Mouse (Mus musculus) layer of hippocampus, postnatal 25 days (tissue): ENCODE measurements at regions not wholly inside any gene's neighbourhood (a gene's known extent, or its start where the extent isn't known, plus 50 kb on each side); places are given as distances from the start of the nearest gene placed in this dataset.

Experiments used
- DNase-seq, 2 experiments: peaks; one replicate each; pipeline ENCODE4 v3.0.0; 2022; ENCODE audit warnings: mixed read lengths in 2 of 2, low spot score in 1 of 2; ENCODE audit errors: extremely low spot score in 1 of 2

DNA sequence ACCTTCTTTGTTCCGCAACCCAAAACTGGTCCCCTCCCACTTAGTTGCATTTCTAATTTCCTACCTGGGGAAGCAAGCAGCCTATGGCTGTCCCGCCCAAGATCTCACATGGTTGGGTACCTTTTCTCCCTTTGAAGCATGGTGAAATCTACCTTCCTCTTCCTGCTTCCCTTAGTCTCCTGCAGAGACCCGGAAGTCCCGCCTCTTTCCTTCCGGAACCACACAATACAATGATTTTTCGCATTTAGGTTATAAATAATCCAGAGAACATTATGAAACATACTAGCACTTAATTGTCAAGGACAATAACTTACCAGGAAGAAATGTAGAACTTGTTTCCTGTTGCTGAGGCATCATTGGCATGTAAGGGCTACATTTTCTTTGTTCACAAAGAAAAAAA, 58.8 kb downstream of the 1700009N14Rik start:
- no peak for DNase-seq

- DNase-seq, result no peak
Observed at GRCm38 (mm10) chr4:39527492-39527891, 77.4 kb downstream of the 1700009N14Rik start.

GRCm38 (mm10) chr4:39528661-39529060, 78.6 kb downstream of the 1700009N14Rik start:
- DNase-seq, result no peak

DNA sequence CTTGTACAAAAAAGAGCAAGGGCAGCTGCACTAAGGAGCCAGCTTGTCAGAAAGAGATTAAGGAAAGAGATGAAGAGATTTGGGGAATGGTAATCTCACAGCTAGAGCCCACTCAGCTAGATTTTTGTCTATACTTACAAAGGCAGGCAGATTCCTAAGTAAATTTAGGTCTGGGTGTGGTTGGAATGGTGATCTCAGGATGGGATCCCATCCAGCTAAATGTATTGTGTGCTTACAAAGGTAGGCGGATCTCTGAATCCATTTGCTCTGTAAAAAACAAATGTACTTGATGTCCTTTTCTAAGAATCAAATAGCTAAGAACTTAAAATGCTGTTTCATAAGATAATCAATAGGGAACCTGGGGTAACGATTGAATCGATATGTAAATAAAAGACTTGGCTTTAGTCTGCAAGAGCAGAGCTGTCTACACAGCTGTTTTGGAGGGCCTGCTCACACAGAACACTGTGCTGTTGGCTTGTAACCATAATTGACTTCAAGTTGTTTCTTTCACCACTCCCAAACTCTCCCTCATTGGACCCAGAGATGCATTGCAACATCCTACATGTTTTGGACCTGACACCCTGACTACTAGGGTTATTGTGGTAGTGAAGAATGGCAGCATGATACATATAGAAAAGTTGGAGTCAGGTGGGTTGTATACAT, 106.1 kb downstream of the 1700009N14Rik start:
- DNase-seq, result no peak

DNA sequence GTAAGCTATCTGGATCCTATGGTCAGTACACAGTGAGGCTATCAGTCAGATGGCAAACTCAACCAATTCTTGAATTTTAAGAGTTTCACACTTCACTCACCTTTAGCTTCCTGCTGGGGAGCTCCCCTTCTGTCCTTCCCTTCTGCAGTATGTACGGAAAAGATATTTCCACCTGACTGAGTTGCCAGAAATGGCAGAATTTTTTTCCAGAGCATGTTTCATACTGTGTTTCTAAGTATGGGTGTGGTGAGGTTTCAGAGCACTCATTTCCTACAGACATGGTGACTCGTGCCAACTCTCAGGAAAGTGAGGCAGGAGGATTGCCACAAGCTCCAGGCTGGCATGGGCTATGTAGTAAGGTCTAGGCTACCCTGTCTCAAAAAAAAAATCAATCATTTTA, 147.3 kb downstream of the 1700009N14Rik start:
- no peak for DNase-seq

DNA sequence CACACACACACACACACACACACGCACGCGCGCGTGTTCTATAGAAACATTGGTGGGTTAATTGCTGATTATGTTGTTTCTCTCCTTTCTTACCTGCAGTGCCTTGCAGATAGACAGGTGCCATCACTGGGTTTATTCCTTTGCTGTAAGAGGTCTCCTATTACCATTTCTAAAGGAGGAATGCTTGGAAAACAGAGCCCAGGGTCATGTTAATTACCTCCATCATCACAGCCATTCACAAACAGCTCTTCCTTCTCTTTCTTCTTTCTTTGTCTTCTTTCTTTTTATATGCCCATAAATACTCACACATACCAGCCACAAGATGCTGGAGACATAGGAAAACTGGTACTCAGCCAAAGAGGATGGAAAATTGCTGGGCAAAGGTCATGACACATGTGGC, 155.0 kb downstream of the 1700009N14Rik start:
- DNase-seq, result no peak

DNA sequence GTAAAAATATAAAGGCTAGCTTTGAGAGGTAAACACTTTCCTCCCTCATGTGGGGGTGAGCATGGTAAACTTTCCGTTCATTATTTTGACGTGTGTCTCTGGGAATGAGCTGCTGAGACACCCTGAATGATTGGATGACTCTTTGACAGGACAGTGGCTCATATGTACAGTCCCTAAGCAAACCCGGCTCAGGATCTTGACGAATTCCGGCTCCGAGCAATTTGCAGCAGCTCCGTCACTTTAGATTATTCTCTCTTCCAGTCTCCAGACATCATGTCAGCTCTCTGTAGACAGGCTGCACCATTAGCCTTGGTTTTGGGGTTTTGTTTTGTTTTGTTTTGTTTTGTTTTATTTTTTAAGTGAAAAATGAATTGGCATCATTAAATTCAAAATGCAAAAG, 194.0 kb downstream of the 1700009N14Rik start:
- DNase-seq, result no peak

DNA sequence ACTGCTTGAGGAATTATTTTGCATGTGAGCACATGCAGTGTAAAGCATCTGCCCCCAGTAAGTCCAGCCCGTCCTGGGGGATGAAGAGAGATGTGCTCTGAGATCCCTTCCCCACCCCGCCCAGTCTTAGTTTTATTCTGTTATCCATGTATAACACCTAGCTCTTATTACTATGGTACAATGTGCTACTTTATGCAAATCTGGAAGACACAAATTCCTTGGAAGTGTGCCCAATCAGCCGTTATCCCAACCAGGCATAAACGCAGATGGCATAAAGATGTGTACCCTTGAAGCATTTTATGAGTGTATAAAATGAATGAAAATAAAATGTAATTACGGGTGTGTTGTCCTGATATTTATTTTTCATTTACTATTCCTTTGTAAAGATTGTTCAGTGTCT, 194.8 kb downstream of the 1700009N14Rik start:
- peak in 1 of 2 experiments; percentile 4 for DNase-seq

GRCm38 (mm10) chr4:39660538-39660937, 210.4 kb downstream of the 1700009N14Rik start:
- no peak for DNase-seq

GRCm38 (mm10) chr4:39672609-39673008, 222.5 kb downstream of the 1700009N14Rik start:
- no peak for DNase-seq

GRCm38 (mm10) chr4:39695236-39695635, 245.1 kb downstream of the 1700009N14Rik start:
- no peak for DNase-seq

- DNase-seq, result peak; percentile 74 to 81
Observed at GRCm38 (mm10) chr4:39697565-39697964, 247.5 kb downstream of the 1700009N14Rik start.

DNA sequence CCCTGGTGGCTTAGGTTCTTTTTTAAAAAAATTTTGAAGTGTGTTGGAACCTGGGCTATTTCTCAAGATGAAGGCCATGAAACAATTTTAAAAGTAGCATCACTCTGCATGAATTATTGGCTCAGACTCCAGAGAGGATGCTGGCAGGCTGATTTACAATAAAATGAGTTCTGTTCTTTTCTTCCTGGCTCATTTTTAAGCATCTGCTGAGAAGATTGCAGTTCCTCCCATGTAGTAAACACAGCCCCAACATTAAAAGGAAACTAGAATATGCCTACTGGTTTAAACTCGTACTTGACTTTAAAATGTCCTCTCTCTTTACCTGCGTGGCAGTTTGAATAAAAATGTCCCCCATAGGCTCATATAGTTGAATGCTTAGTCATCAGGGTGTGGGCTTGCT, 249.3 kb downstream of the 1700009N14Rik start:
- no peak for DNase-seq

GRCm38 (mm10) chr4:39717477-39717876, 267.4 kb downstream of the 1700009N14Rik start:
- no peak for DNase-seq

DNA sequence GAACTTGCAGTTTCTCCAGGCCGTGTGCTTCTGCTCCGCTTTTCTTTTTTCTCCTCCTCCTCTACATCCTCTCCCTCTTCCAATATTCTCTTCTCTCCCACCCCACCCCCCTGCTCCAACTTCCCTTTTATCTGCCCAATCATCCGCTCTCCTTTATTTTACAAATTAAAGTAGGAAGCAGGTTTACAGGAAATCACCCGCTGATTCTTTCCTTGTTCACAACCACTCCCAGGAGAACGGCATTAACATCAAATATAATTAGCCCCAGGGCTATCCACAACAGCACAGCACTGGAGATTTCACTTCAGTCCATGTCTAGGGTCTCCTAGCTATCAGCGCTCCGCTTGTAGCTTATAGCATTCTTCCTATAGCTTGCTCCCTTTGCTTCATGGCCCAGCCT, 268.6 kb downstream of the 1700009N14Rik start:
- no peak for DNase-seq

DNA sequence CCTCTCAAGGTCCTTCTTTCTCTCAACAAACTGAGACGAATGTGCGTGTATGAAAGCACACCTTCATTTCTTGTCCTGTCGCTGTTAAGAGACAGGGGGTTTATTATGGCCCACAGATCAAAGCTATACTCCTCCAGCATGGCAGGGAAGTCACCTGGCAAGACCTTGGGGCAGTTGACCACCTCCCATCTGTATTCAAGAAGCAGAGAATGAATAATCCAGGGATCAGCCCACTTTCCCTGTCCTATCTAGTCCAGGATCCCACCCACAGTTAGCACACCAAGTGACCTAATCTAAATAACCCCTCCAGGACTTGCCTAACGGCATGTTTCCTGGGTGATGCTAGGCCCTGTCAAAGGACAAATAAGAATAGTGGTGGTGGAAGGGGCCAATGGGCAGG, 269.9 kb downstream of the 1700009N14Rik start:
- no peak for DNase-seq

GRCm38 (mm10) chr4:39721524-39721923, 271.4 kb downstream of the 1700009N14Rik start:
- DNase-seq, result no peak

- no peak for DNase-seq
Observed at GRCm38 (mm10) chr4:39765586-39765985, 315.5 kb downstream of the 1700009N14Rik start.

DNA sequence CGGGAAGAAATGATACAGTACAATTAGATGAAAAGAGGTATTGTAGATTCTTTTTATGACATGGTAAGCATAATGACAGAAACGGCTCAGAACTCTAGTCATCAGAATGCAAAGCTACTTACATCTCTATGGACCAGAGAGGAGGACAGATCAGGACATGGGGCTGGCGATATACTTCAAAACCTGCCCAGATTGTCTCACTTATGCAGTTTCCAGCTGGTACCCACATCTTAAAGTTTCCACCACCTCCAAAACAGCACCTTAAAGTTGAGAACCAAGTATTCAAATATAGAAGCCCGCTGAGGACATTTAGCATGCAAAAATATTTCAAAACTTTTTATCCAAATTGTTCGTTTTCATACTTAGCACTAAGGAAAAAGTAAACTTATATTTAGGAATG, 341.0 kb downstream of the 1700009N14Rik start:
- DNase-seq, result no peak

- no peak for DNase-seq
Observed at GRCm38 (mm10) chr4:39809950-39810349, 332.9 kb upstream of the Aco1 start.

GRCm38 (mm10) chr4:39812766-39813165, 330.1 kb upstream of the Aco1 start:
- DNase-seq, result no peak

DNA sequence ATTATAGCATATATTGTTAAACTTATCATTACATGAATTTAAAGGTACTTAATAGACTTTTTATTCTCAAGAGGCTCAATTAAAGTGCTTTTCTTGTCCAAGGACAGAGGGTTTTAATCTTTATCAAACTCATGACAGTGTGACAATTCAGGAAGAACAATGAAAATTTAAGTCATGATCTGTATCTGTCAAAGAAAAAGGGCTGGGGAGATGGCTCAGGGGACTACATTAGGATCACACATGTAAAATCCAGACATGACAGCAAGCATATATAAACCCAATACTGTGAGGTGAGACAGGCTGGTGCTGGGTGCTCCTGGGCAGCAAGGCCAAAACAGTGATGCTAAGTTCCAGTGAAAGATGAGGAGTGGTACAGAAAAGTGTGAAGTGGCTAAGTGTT, 327.3 kb upstream of the Aco1 start:
- no peak for DNase-seq

GRCm38 (mm10) chr4:39817675-39818074, 325.2 kb upstream of the Aco1 start:
- no peak for DNase-seq
